Mouse (Mus musculus) E14TG2a.4 (cell line): Measurements from ENCODE around the gene Apol7b.

Experiments
- CTCF ChIP-seq: conservative IDR thresholded peaks from 2 replicates; pipeline ENCODE4 v1.5.1; 2014; ENCODE audit warnings: low read length
- NANOG ChIP-seq: IDR thresholded peaks from 2 replicates; pipeline ENCODE4 v1.6.1; 2014; ENCODE audit warnings: borderline replicate concordance, low read length, mixed read lengths
- POU5F1 ChIP-seq: IDR thresholded peaks from 2 replicates; pipeline ENCODE4 v1.6.1; 2014; ENCODE audit warnings: low read length, borderline replicate concordance

DNA sequence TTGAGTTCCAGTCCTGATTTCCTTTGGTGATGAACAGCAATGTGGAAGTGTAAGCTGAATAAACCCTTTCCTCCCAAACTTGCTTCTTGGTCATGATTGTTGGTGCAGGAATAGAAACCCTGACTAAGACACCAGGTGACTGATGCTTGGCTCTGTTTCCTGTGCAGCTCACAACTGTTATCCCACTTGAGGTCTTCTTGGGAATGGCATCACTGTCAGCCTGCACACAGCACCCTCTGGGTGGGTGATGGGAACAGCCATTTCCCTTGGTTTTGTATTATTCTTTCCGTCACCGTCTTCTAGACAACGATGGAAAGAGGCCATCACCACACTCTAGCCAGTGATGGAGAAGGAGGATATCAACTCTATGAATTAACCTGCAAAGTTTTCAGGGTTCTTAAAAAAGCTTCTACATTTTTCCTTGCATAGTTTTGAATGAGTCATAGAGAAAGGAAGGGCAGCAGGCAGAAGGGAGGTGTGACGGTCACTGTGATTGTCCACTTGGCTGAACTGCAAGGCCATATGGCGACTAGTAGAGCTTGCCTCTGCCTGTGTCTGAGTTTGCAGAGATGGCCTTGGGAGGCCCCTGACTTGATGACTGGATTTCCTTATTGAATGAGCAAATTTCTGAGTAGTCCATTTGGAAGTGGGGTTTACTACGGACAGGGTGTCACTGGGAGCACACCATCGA, 62.8 kb downstream of the Apol7b start:
- TF ChIP-seq CTCF = no peak
- TF ChIP-seq POU5F1 = no peak
- no peak for TF ChIP-seq NANOG
